Mouse (Mus musculus): Measurements from ENCODE around the gene Rps6kc1.

- TF ChIP-seq CTCF (IDR thresholded peaks at IDR 0.05; ENCODE audit: low read depth, low read length) (no peak), POLR2A (IDR thresholded peaks at IDR 0.05; ENCODE audit: extremely low read depth, insufficient read depth, low read length) (no peak)
Observed at GRCm38 (mm10) chr1:190667326-190667725, 244.2 kb downstream of the Rps6kc1 start.

Measured in liver, adult 2 months (tissue).